Mouse (Mus musculus): Measurements from ENCODE around the gene Scd4.

GRCm38 (mm10) chr19:44310814-44311213 lies 22.1 kb upstream of the Scd4 start:
- no peak for TF ChIP-seq FLI1 (IDR thresholded peaks at IDR 0.05; ENCODE audit: low read length)
- TF ChIP-seq GATA1 (IDR thresholded peaks at IDR 0.05; ENCODE audit: borderline replicate concordance, low read length), result no peak

Measured in megakaryocyte, embryonic 14.5 days (primary cell).